Mouse (Mus musculus) limb, embryonic 12.5 days (tissue): Measurements from ENCODE around the gene Ankrd22. TPM values are rescaled to one million over a fixed set of nuclear protein-coding genes. Genes with fewer than 3 reads are reported as not detected.
"Not testable (repeated sequence)": the region's sequence is repeated elsewhere in the genome, so short reads cannot be mapped to it uniquely, and the experiment has no call there.

Source experiments
- ATAC-seq: fragments of 200-750 bp; cut with Nextera tagmentation; 2 replicates; pipeline ENCODE4 v1.8.0; 2017; ENCODE audit warnings: low read depth, moderate TSS enrichment; ENCODE audit not compliant: insufficient number of reproducible peaks, insufficient read depth, low FRiP score, low TSS enrichment
- H3K27ac ChIP-seq: fragments of 300-500 bp; sonication (generic); 2 replicates; pipeline ENCODE4 v1.5.1; 2016; ENCODE audit warnings: mild to moderate bottlenecking, moderate library complexity
- H3K27me3 ChIP-seq: fragments of 300-500 bp; sonication (generic); 2 replicates; pipeline ENCODE4 v1.6.1; 2016; ENCODE audit warnings: mild to moderate bottlenecking, moderate library complexity
- H3K36me3 ChIP-seq: fragments of 300-500 bp; sonication (generic); 2 replicates; pipeline ENCODE4 v1.6.1; 2016; ENCODE audit warnings: mild to moderate bottlenecking, moderate library complexity
- H3K4me1 ChIP-seq: fragments of 300-500 bp; sonication (generic); replicated peaks from 2 replicates; pipeline ENCODE4 v1.6.1; 2016
- H3K4me2 ChIP-seq: fragments of 300-500 bp; sonication (generic); 2 replicates; pipeline ENCODE4 v1.6.1; 2016; ENCODE audit warnings: mild to moderate bottlenecking, moderate library complexity
- H3K4me3 ChIP-seq: fragments of 300-500 bp; sonication (generic); replicated peaks from 2 replicates; pipeline ENCODE4 v1.5.1; 2016; ENCODE audit warnings: mild to moderate bottlenecking
- H3K9ac ChIP-seq: fragments of 300-500 bp; sonication (generic); replicated peaks from 2 replicates; pipeline ENCODE4 v1.6.1; 2016; ENCODE audit warnings: mild to moderate bottlenecking, moderate library complexity
- H3K9me3 ChIP-seq: fragments of 300-500 bp; sonication (generic); 2 replicates; pipeline ENCODE4 v1.6.1; 2016; ENCODE audit warnings: mild to moderate bottlenecking, moderate library complexity
- WGBS: fragments of 180-500 bp; shearing (Covaris S2); methylation state at CpG from one replicate; pipeline ENCODE4 v1.1.7; 2016; 5-methylcytosine and 5-hydroxymethylcytosine counted together
- polyA plus RNA-seq: library from polyadenylated mRNA; unstranded; fragments of >200 nt; fragmentation: Nextera tagmentation; extraction: Ambion mirVana; gene quantifications from 2 replicates; pipeline ENCODE4 v1.2.1, GENCODE M21; 2016

Gene Ankrd22
- polyA plus RNA-seq, result 0.26 TPM in 1 of 2 replicates, not detected in the other

- Histone ChIP-seq H3K27ac (no peak within 1 kb of the TSS), H3K4me1 (peaks cover 7% of the 10 kb centered on the region; the same call in 1 of the 2 replicates), H3K9ac (no peak within 1 kb of the TSS), H3K4me3 (no peak within 1 kb of the TSS), H3K4me2 (no peak within 1 kb of the TSS), H3K36me3 (no peaks in the 10 kb centered on the region), H3K27me3 (no peaks in the 10 kb centered on the region), H3K9me3 (no peaks in the 10 kb centered on the region)
- WGBS, result 61% methylated on average over 5 of the region's 5 CpGs
- no peak for ATAC-seq
Measured at GRCm38 (mm10) chr19:34165891-34166290, at the start of gene Ankrd22. Ankrd22 (minus strand) TSS chr19:34166053.

GRCm38 (mm10) chr19:34214136-34214535 is 48.3 kb upstream of the Ankrd22 start:
- no peak overlapping the region for H3K27ac ChIP-seq
- H3K27me3 ChIP-seq, result no peaks in the 10 kb centered on the region
- no peak overlapping the region for H3K4me3 ChIP-seq
- H3K36me3 ChIP-seq, result no peaks in the 10 kb centered on the region
- H3K9ac ChIP-seq, result no peak overlapping the region
- H3K4me1 ChIP-seq, result peaks cover 5% of the 10 kb centered on the region; the same call in 1 of the 2 replicates
- no peak overlapping the region for H3K4me2 ChIP-seq
- no peaks in the 10 kb centered on the region for H3K9me3 ChIP-seq
- WGBS, result 54% methylated on average over 4 of the region's 4 CpGs
- ATAC-seq, result no peak

- H3K4me2 ChIP-seq, result no peak overlapping the region
- H3K9me3 ChIP-seq, result no peaks in the 10 kb centered on the region
- no peak for ATAC-seq
- peaks cover 5% of the 10 kb centered on the region; the same call in 1 of the 2 replicates for H3K4me1 ChIP-seq
- H3K27me3 ChIP-seq, result no peaks in the 10 kb centered on the region
- H3K4me3 ChIP-seq, result no peak overlapping the region
- no peak overlapping the region for H3K9ac ChIP-seq
- H3K36me3 ChIP-seq, result no peaks in the 10 kb centered on the region
- no peak overlapping the region for H3K27ac ChIP-seq
Measured at GRCm38 (mm10) chr19:34213251-34213645, 47.4 kb upstream of the Ankrd22 start.

- 91% methylated on average over 12 of the region's 12 CpGs for WGBS
- no peaks in the 10 kb centered on the region for H3K27me3 ChIP-seq
- H3K4me2 ChIP-seq, result no peak overlapping the region
- H3K9me3 ChIP-seq, result no peaks in the 10 kb centered on the region
- no peak overlapping the region for H3K4me3 ChIP-seq
- peaks cover 5% of the 10 kb centered on the region; the same call in 1 of the 2 replicates for H3K4me1 ChIP-seq
- no peak overlapping the region for H3K9ac ChIP-seq
- H3K36me3 ChIP-seq, result no peaks in the 10 kb centered on the region
- H3K27ac ChIP-seq, result no peak overlapping the region
- ATAC-seq, result no peak
Measured at GRCm38 (mm10) chr19:34212489-34213250, 46.8 kb upstream of the Ankrd22 start.

- Histone ChIP-seq H3K4me1 (peaks cover 5% of the 10 kb centered on the region; the same call in 1 of the 2 replicates), H3K36me3 (no peaks in the 10 kb centered on the region), H3K27ac (no peak overlapping the region), H3K9ac (no peak overlapping the region), H3K4me3 (no peak overlapping the region), H3K4me2 (no peak overlapping the region), H3K9me3 (no peaks in the 10 kb centered on the region), H3K27me3 (no peaks in the 10 kb centered on the region)
- 55% methylated on average over 2 of the region's 2 CpGs for WGBS
- no peak for ATAC-seq
Measured at GRCm38 (mm10) chr19:34210841-34211240, 45.0 kb upstream of the Ankrd22 start.

GRCm38 (mm10) chr19:34209930-34210581 is 44.2 kb upstream of the Ankrd22 start:
- H3K4me3 ChIP-seq, result no peak overlapping the region
- H3K27ac ChIP-seq, result no peak overlapping the region
- no peaks in the 10 kb centered on the region for H3K36me3 ChIP-seq
- H3K9ac ChIP-seq, result no peak overlapping the region
- H3K27me3 ChIP-seq, result no peaks in the 10 kb centered on the region
- H3K9me3 ChIP-seq, result no peaks in the 10 kb centered on the region
- peaks cover 5% of the 10 kb centered on the region; the same call in 1 of the 2 replicates for H3K4me1 ChIP-seq
- no peak for ATAC-seq
- no peak overlapping the region for H3K4me2 ChIP-seq
- 67% methylated on average over 8 of the region's 8 CpGs for WGBS

GRCm38 (mm10) chr19:34209031-34209430 is 43.2 kb upstream of the Ankrd22 start:
- H3K4me3 ChIP-seq, result no peak overlapping the region
- peaks cover 5% of the 10 kb centered on the region; the same call in 1 of the 2 replicates for H3K4me1 ChIP-seq
- H3K36me3 ChIP-seq, result no peaks in the 10 kb centered on the region
- no peak overlapping the region for H3K27ac ChIP-seq
- no peak for ATAC-seq
- WGBS, result 91% methylated on average over 3 of the region's 3 CpGs
- no peak overlapping the region for H3K9ac ChIP-seq
- H3K9me3 ChIP-seq, result no peaks in the 10 kb centered on the region
- no peak overlapping the region for H3K4me2 ChIP-seq
- no peaks in the 10 kb centered on the region for H3K27me3 ChIP-seq

- H3K27me3 ChIP-seq, result no peaks in the 10 kb centered on the region
- no peaks in the 10 kb centered on the region for H3K36me3 ChIP-seq
- no peak overlapping the region for H3K4me2 ChIP-seq
- no peak for ATAC-seq
- H3K27ac ChIP-seq, result no peak overlapping the region
- H3K4me1 ChIP-seq, result peaks cover 5% of the 10 kb centered on the region; the same call in 1 of the 2 replicates
- whole genome bisulfite sequencing, result 90% methylated on average over 8 of the region's 8 CpGs
- H3K9me3 ChIP-seq, result no peaks in the 10 kb centered on the region
- H3K4me3 ChIP-seq, result no peak overlapping the region
- H3K9ac ChIP-seq, result no peak overlapping the region
Measured at GRCm38 (mm10) chr19:34206760-34207440, 41.0 kb upstream of the Ankrd22 start.

- H3K4me3 ChIP-seq, H3K4me2 ChIP-seq, H3K4me1 ChIP-seq, H3K27me3 ChIP-seq, H3K36me3 ChIP-seq, H3K9ac ChIP-seq, H3K27ac ChIP-seq, ATAC-seq, H3K9me3 ChIP-seq: not testable (repeated sequence)
- WGBS, result 78% methylated on average over 4 of the region's 4 CpGs
Measured at GRCm38 (mm10) chr19:34206128-34206527, 40.3 kb upstream of the Ankrd22 start.

- no peak overlapping the region for H3K27ac ChIP-seq
- H3K36me3 ChIP-seq, result no peaks in the 10 kb centered on the region
- no peak overlapping the region for H3K4me2 ChIP-seq
- 84% methylated on average over 2 of the region's 2 CpGs for WGBS
- ATAC-seq, result no peak
- no peaks in the 10 kb centered on the region for H3K9me3 ChIP-seq
- H3K4me3 ChIP-seq, result no peak overlapping the region
- H3K27me3 ChIP-seq, result no peaks in the 10 kb centered on the region
- 0 out of 2 replicates have a peak, but pooled peaks cover 8% of the 10 kb centered on the region for H3K4me1 ChIP-seq
- no peak overlapping the region for H3K9ac ChIP-seq
Measured at GRCm38 (mm10) chr19:34202668-34203067, 36.8 kb upstream of the Ankrd22 start.

- no peak overlapping the region for H3K4me2 ChIP-seq
- no peaks in the 10 kb centered on the region for H3K36me3 ChIP-seq
- peaks cover 13% of the 10 kb centered on the region for H3K4me1 ChIP-seq
- no peak for ATAC-seq
- no peaks in the 10 kb centered on the region for H3K9me3 ChIP-seq
- no peaks in the 10 kb centered on the region for H3K27me3 ChIP-seq
- WGBS, result 26% methylated on average over 2 of the region's 2 CpGs
- no peak overlapping the region for H3K9ac ChIP-seq
- no peak overlapping the region for H3K27ac ChIP-seq
- H3K4me3 ChIP-seq, result no peak overlapping the region
Measured at GRCm38 (mm10) chr19:34199488-34199887, 33.6 kb upstream of the Ankrd22 start.
